Comparison of ENCODE assay signal across 20 mouse cellular contexts in the genomic region with DNA sequence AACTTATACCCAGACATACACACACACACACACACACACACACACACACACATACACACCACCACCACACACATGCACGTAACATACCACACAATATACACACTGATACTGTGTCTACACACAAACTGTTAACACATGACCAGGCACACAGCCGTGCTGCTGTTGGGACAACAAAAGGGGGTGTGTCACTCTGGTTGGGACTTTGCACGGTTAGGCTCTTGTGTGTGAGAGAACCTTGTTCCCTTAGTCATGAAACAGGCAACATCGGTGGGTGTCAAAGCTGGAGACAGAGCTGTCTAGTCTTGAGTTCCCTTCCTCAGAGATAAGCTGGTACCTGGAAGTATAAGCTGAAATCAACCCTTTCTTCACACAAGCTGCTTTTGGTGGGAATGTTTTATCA. TPM values are rescaled to one million over a fixed set of nuclear protein-coding genes. Genes with fewer than 3 reads are reported as not detected.
DNase-seq lines count a peak whose midpoint lies in the region; ATAC-seq and TF ChIP-seq lines count a peak whose summit lies in the region.
"Had no signal": no experiment of that assay in that cellular context is flagged by ENCODE, and none has a peak within 500 bp of the region (broad histone marks: within the 10 kb centered on the region; RNA-seq: fewer than 3 reads in every experiment).

No protein-coding gene starts in this region.

- no peaks in the 10 kb centered on the region for H3K36me3 ChIP-seq in kidney, adult 2 months (ENCODE audit: control insufficient read depth, insufficient read depth, low read length)
- no peaks in the 10 kb centered on the region for H3K36me3 ChIP-seq in liver, embryonic 12.5 days
- no peaks in the 10 kb centered on the region for H3K36me3 ChIP-seq in liver, postnatal 0 days (replicated peaks; ENCODE audit: insufficient read depth, low read length)
- H3K36me3 ChIP-seq: embryonic facial prominence, embryonic 15.5 days; forebrain, embryonic 15.5 days; heart, embryonic 13.5 days; limb, embryonic 10.5 days had no signal

- no peak overlapping the region for H3K27ac ChIP-seq in kidney, adult 2 months (ENCODE audit: insufficient read depth, low read depth, low read length)
- no peak overlapping the region for H3K27ac ChIP-seq in liver, embryonic 12.5 days
- H3K27ac ChIP-seq in liver, postnatal 0 days (ENCODE audit: low read depth) = no peak overlapping the region
- H3K27ac ChIP-seq: embryonic facial prominence, embryonic 15.5 days; forebrain, embryonic 15.5 days; heart, embryonic 13.5 days; hindbrain, postnatal 0 days; limb, embryonic 10.5 days; liver, embryonic 14.5 days; macrophage had no signal

- no peak overlapping the region for H3K4me3 ChIP-seq in kidney, adult 2 months (ENCODE audit: insufficient read depth, low read depth, low read length)
- no peak overlapping the region for H3K4me3 ChIP-seq in liver, embryonic 12.5 days
- H3K4me3 ChIP-seq in liver, postnatal 0 days (ENCODE audit: low read depth, low read length) = no peak overlapping the region
- H3K4me3 ChIP-seq: embryonic facial prominence, embryonic 15.5 days; forebrain, embryonic 15.5 days; heart, embryonic 13.5 days; limb, embryonic 10.5 days had no signal

- no peak overlapping the region for H3K9ac ChIP-seq in liver, embryonic 12.5 days
- H3K9ac ChIP-seq in liver, postnatal 0 days (replicated peaks) = no peak overlapping the region
- H3K9ac ChIP-seq: embryonic facial prominence, embryonic 15.5 days; forebrain, embryonic 15.5 days; heart, embryonic 13.5 days; liver, embryonic 14.5 days had no signal

- H3K4me1 ChIP-seq in kidney, adult 2 months (ENCODE audit: control insufficient read depth, insufficient read depth, low read length) = peaks cover 27% of the 10 kb centered on the region
- H3K4me1 ChIP-seq in liver, embryonic 12.5 days = peaks cover 58% of the 10 kb centered on the region
- peaks cover 23% of the 10 kb centered on the region for H3K4me1 ChIP-seq in liver, postnatal 0 days (ENCODE audit: insufficient read depth)
- H3K4me1 ChIP-seq: forebrain, embryonic 15.5 days had no signal

- TF ChIP-seq CTCF in kidney, adult 2 months (conservative IDR thresholded peaks at IDR 0.05; ENCODE audit: insufficient read depth, insufficient read length, low read depth, low read length) = no peak
- no peak for TF ChIP-seq CTCF in liver, postnatal 0 days (IDR thresholded peaks at IDR 0.05; ENCODE audit: low read depth)

- no peaks in the 10 kb centered on the region for H3K9me3 ChIP-seq in liver, embryonic 12.5 days (replicated peaks)
- H3K9me3 ChIP-seq in liver, postnatal 0 days (ENCODE audit: low read length) = no peaks in the 10 kb centered on the region
- H3K9me3 ChIP-seq: embryonic facial prominence, embryonic 15.5 days; forebrain, embryonic 15.5 days; heart, embryonic 13.5 days; limb, embryonic 10.5 days had no signal

- TF ChIP-seq POLR2A in kidney, adult 2 months (IDR thresholded peaks at IDR 0.05; ENCODE audit: low read depth, low read length) = no peak

- TF ChIP-seq EP300 in liver, postnatal 0 days (IDR thresholded peaks at IDR 0.05; ENCODE audit: low read depth) = no peak

- peak; percentile 50 for DNase-seq in kidney, adult 2 months
- no peak for DNase-seq in kidney, postnatal 25 days
- DNase-seq in liver = no peak
- no peak for DNase-seq in liver, postnatal 0 days
- DNase-seq in yolk sac, embryonic 10.5 days (ENCODE audit: low spot score) = no peak
- DNase-seq in thymus, postnatal 10 days (ENCODE audit: low spot score in 2 of 2) = no peak
- DNase-seq: adrenal gland, postnatal 10 days; heart, postnatal 14 days; kidney, adult 8-10 months; kidney, postnatal 4 days; thymus, postnatal 14 days had no signal

- H3K4me2 ChIP-seq in liver, embryonic 12.5 days = no peak overlapping the region
- H3K4me2 ChIP-seq in liver, postnatal 0 days (ENCODE audit: low read depth, low read length) = no peak overlapping the region
- H3K4me2 ChIP-seq: embryonic facial prominence, embryonic 15.5 days; forebrain, embryonic 15.5 days; heart, embryonic 13.5 days had no signal

- 60% methylated on average over 4 of the region's 4 CpGs for WGBS in kidney, adult 2 months
- 37% methylated on average over 4 of the region's 4 CpGs for WGBS in liver, embryonic 12.5 days (ENCODE audit: insufficient replicate concordance)
- 51% methylated on average over 4 of the region's 4 CpGs for WGBS in liver, postnatal 0 days (ENCODE audit: insufficient replicate concordance)

- peak; percentile 30 for ATAC-seq in liver, embryonic 12.5 days
- peak; percentile 74 for ATAC-seq in liver, postnatal 0 days
- ATAC-seq: forebrain, embryonic 15.5 days; lung, postnatal 0 days had no signal

- no peaks in the 10 kb centered on the region for H3K27me3 ChIP-seq in kidney, adult 2 months (replicated peaks; ENCODE audit: control insufficient read depth, insufficient read depth, low read length)
- H3K27me3 ChIP-seq in liver, embryonic 12.5 days (replicated peaks) = peaks cover 5% of the 10 kb centered on the region; the same call in 1 of the 2 replicates
- no peaks in the 10 kb centered on the region for H3K27me3 ChIP-seq in liver, postnatal 0 days (ENCODE audit: insufficient read depth, low read length)
- H3K27me3 ChIP-seq: embryonic facial prominence, embryonic 15.5 days; forebrain, embryonic 15.5 days had no signal

RNA-seq across cellular contexts. Expression of a gene that starts 29.1 kb away (rescaled TPM):
- 23.3 and 24.2 TPM in 2 replicates for polyA plus RNA-seq in kidney, adult 2 months (2012; rRNA removed)
- 0.85 and 1.4 TPM in 2 replicates for polyA plus RNA-seq in liver, embryonic 12.5 days (2016; fragmentation: Nextera tagmentation; extraction: Ambion mirVana)
- 2.4 and 3.4 TPM in 2 replicates for polyA plus RNA-seq in liver, postnatal 0 days (2015; fragmentation: Nextera tagmentation; extraction: Ambion mirVana)
- polyA plus RNA-seq: macrophage had no signal
